Mouse (Mus musculus): Measurements from ENCODE around the gene Kpna3.
"Not testable (repeated sequence)": the region's sequence is repeated elsewhere in the genome, so short reads cannot be mapped to it uniquely, and the experiment has no call there.

Kpna3 gene

GRCm38 (mm10) chr14:61439661-61440559 lies at the start of gene Kpna3:
Kpna3 (minus strand) TSS chr14:61439874.
- peak; percentile 99 for DNase-seq

- no peak for DNase-seq
Observed at GRCm38 (mm10) chr14:61460365-61460764, 20.7 kb upstream of the Kpna3 start.

GRCm38 (mm10) chr14:61457468-61457867 lies 17.8 kb upstream of the Kpna3 start:
- DNase-seq = no peak

GRCm38 (mm10) chr14:61455571-61455970 lies 15.9 kb upstream of the Kpna3 start:
- DNase-seq = no peak

- DNase-seq = no peak
Observed at GRCm38 (mm10) chr14:61453032-61453431, 13.4 kb upstream of the Kpna3 start.

GRCm38 (mm10) chr14:61452481-61452880 lies 12.8 kb upstream of the Kpna3 start:
- no peak for DNase-seq

GRCm38 (mm10) chr14:61447775-61448174 lies 8.1 kb upstream of the Kpna3 start:
- no peak for DNase-seq

- DNase-seq = peak; percentile 26 to 61
Observed at GRCm38 (mm10) chr14:61439141-61439660, 473 bp downstream of the Kpna3 start.

- peak; percentile 10 to 17 for DNase-seq
Observed at GRCm38 (mm10) chr14:61438171-61438945, 1.3 kb downstream of the Kpna3 start.

- DNase-seq = no peak
Observed at GRCm38 (mm10) chr14:61436866-61437265, 2.8 kb downstream of the Kpna3 start.

GRCm38 (mm10) chr14:61428126-61428787 lies 11.4 kb downstream of the Kpna3 start:
- DNase-seq = no peak

- DNase-seq = not testable (repeated sequence)
Observed at GRCm38 (mm10) chr14:61427095-61427494, 12.6 kb downstream of the Kpna3 start.

GRCm38 (mm10) chr14:61425080-61425665 lies 14.5 kb downstream of the Kpna3 start:
- no peak for DNase-seq

- DNase-seq = no peak
Observed at GRCm38 (mm10) chr14:61415719-61416118, 24.0 kb downstream of the Kpna3 start.

- DNase-seq = no peak
Observed at GRCm38 (mm10) chr14:61415311-61415710, 24.4 kb downstream of the Kpna3 start.

- DNase-seq = no peak
Observed at GRCm38 (mm10) chr14:61414808-61415207, 24.9 kb downstream of the Kpna3 start.

GRCm38 (mm10) chr14:61414199-61414598 lies 25.5 kb downstream of the Kpna3 start:
- DNase-seq = no peak

- DNase-seq = no peak
Observed at GRCm38 (mm10) chr14:61413686-61414085, 26.0 kb downstream of the Kpna3 start.

GRCm38 (mm10) chr14:61410020-61410419 lies 29.7 kb downstream of the Kpna3 start:
- no peak for DNase-seq

- DNase-seq = no peak
Observed at GRCm38 (mm10) chr14:61407055-61407454, 32.6 kb downstream of the Kpna3 start.

- no peak for DNase-seq
Observed at GRCm38 (mm10) chr14:61405761-61406160, 33.9 kb downstream of the Kpna3 start.

- DNase-seq = no peak
Observed at GRCm38 (mm10) chr14:61404941-61405340, 34.7 kb downstream of the Kpna3 start.

GRCm38 (mm10) chr14:61394745-61395144 lies 44.9 kb downstream of the Kpna3 start:
- DNase-seq = no peak

Data from kidney, postnatal 36 days (tissue).